Mouse (Mus musculus) limb, embryonic 14.5 days (tissue): ENCODE measurements around the gene Mak. TPM values are rescaled to one million over a fixed set of nuclear protein-coding genes. Genes with fewer than 3 reads are reported as not detected.
A peak's percentile ranks its signal among the peaks of the same experiment; 100 is the strongest.

ENCODE experiments used
- ATAC-seq: fragments of 200-750 bp; cut with Nextera tagmentation; 2 replicates; pipeline ENCODE4 v1.8.0; 2017; ENCODE audit warnings: low read depth, moderate number of reproducible peaks, moderate TSS enrichment; ENCODE audit not compliant: low FRiP score
- DNase-seq: peaks from one replicate; pipeline ENCODE4 v3.0.0-alpha.2; 2015; ENCODE audit warnings: low spot score
- H3K27ac ChIP-seq: fragments of 300-500 bp; sonication (generic); replicated peaks from 2 replicates; pipeline ENCODE4 v1.5.1; 2014; ENCODE audit warnings: low read depth, mild to moderate bottlenecking, low read length, moderate library complexity, mixed read lengths
- H3K27me3 ChIP-seq: fragments of 300-500 bp; sonication (generic); 2 replicates; pipeline ENCODE4 v1.6.1; 2014; ENCODE audit warnings: low read length, mixed read lengths; ENCODE audit not compliant: control insufficient read depth, insufficient read depth
- H3K36me3 ChIP-seq: fragments of 300-500 bp; sonication (generic); 2 replicates; pipeline ENCODE4 v1.6.1; 2014; ENCODE audit warnings: mild to moderate bottlenecking, low read length, moderate library complexity, mixed read lengths; ENCODE audit not compliant: control insufficient read depth, insufficient read depth
- H3K4me1 ChIP-seq: fragments of 300-500 bp; sonication (generic); 2 replicates; pipeline ENCODE4 v1.6.1; 2014; ENCODE audit warnings: antibody characterized with exemption, low read length, mixed read lengths; ENCODE audit not compliant: control insufficient read depth, insufficient read depth
- H3K4me2 ChIP-seq: fragments of 300-500 bp; sonication (generic); replicated peaks from 2 replicates; pipeline ENCODE4 v1.6.1; 2014; ENCODE audit warnings: low read depth, mild to moderate bottlenecking, low read length, moderate library complexity; ENCODE audit not compliant: severe bottlenecking
- H3K4me3 ChIP-seq: fragments of 300-500 bp; sonication (generic); replicated peaks from 2 replicates; pipeline ENCODE4 v1.5.1; 2014; ENCODE audit warnings: low read length
- H3K9ac ChIP-seq: fragments of 300-500 bp; sonication (generic); 2 replicates; pipeline ENCODE4 v1.6.1; 2014; ENCODE audit warnings: mild to moderate bottlenecking, low read depth, low read length, moderate library complexity; ENCODE audit not compliant: severe bottlenecking
- H3K9me3 ChIP-seq: fragments of 300-500 bp; sonication (generic); 2 replicates; pipeline ENCODE4 v1.6.1; 2016; ENCODE audit warnings: low read length; ENCODE audit not compliant: control insufficient read depth
- POLR2A ChIP-seq: fragments of 200-500 bp; IDR thresholded peaks from 2 replicates; pipeline ENCODE4 v1.8.0; 2012; ENCODE audit warnings: inconsistent platforms, mild to moderate bottlenecking, moderate library complexity, borderline replicate concordance; ENCODE audit not compliant: insufficient read depth, insufficient read length; ENCODE audit errors: extremely low read depth
- WGBS: fragments of 180-500 bp; shearing (Covaris S2); extraction: QIAGEN DNeasy Blood & Tissue Kit; methylation state at CpG from one replicate; pipeline ENCODE4 v1.1.7; 2014; 5-methylcytosine and 5-hydroxymethylcytosine counted together
- polyA plus RNA-seq, 2 experiments: library from polyadenylated mRNA; depleted of rRNA in 1 of 2; stranded (reverse) in 1 of 2; unstranded in 1 of 2; fragments of >200 nt; fragmentation: Nextera tagmentation in 1 of 2; extraction: Ambion mirVana in 1 of 2; gene quantifications; 2 replicates each; pipeline versions ENCODE4 v1.2.1 to v1.2.3; 2012 to 2014

Gene Mak
- polyA plus RNA-seq, 2 experiments, result 0.23 to 0.64 TPM

- Histone ChIP-seq H3K4me3 (no peak overlapping the region), H3K4me2 (no peak overlapping the region), H3K27me3 (no peaks in the 10 kb centered on the region), H3K27ac (no peak overlapping the region), H3K36me3 (no peaks in the 10 kb centered on the region), H3K4me1 (no peaks in the 10 kb centered on the region), H3K9me3 (no peaks in the 10 kb centered on the region), H3K9ac (no peak overlapping the region)
- no peak for ATAC-seq
- no peak for DNase-seq
- no peak for TF ChIP-seq POLR2A
- WGBS, result 76% methylated on average over 16 of the region's 16 CpGs
Measured at GRCm38 (mm10) chr13:41097324-41098058, 18.0 kb upstream of the Mak start.

GRCm38 (mm10) chr13:41094160-41094559 is 14.7 kb upstream of the Mak start:
- H3K36me3 ChIP-seq, result no peaks in the 10 kb centered on the region
- no peaks in the 10 kb centered on the region for H3K4me1 ChIP-seq
- no peak for ATAC-seq
- no peak overlapping the region for H3K4me3 ChIP-seq
- H3K4me2 ChIP-seq, result no peak overlapping the region
- no peaks in the 10 kb centered on the region for H3K9me3 ChIP-seq
- TF ChIP-seq POLR2A, result no peak
- H3K27ac ChIP-seq, result no peak overlapping the region
- WGBS, result 81% methylated on average over 10 of the region's 10 CpGs
- H3K9ac ChIP-seq, result no peak overlapping the region
- H3K27me3 ChIP-seq, result peaks cover 6% of the 10 kb centered on the region; the same call in 1 of the 2 replicates
- no peak for DNase-seq

- H3K27ac ChIP-seq, result no peak overlapping the region
- no peak for TF ChIP-seq POLR2A
- ATAC-seq (no peak), DNase-seq (no peak)
- H3K4me2 ChIP-seq, result no peak overlapping the region
- H3K4me3 ChIP-seq, result no peak overlapping the region
- H3K9me3 ChIP-seq, result no peaks in the 10 kb centered on the region
- no peaks in the 10 kb centered on the region for H3K4me1 ChIP-seq
- WGBS, result 36% methylated on average over 10 of the region's 10 CpGs
- peaks cover 6% of the 10 kb centered on the region; the same call in 1 of the 2 replicates for H3K27me3 ChIP-seq
- H3K9ac ChIP-seq, result no peak overlapping the region
- no peaks in the 10 kb centered on the region for H3K36me3 ChIP-seq
Measured at GRCm38 (mm10) chr13:41091271-41091670, 11.8 kb upstream of the Mak start.

GRCm38 (mm10) chr13:41088746-41089145 is 9.2 kb upstream of the Mak start:
- no peaks in the 10 kb centered on the region for H3K36me3 ChIP-seq
- H3K4me3 ChIP-seq, result no peak overlapping the region
- no peak overlapping the region for H3K9ac ChIP-seq
- DNase-seq (no peak), ATAC-seq (no peak)
- no peak overlapping the region for H3K27ac ChIP-seq
- no peak overlapping the region for H3K4me2 ChIP-seq
- H3K27me3 ChIP-seq, result peaks cover 6% of the 10 kb centered on the region; the same call in 1 of the 2 replicates
- no peaks in the 10 kb centered on the region for H3K4me1 ChIP-seq
- H3K9me3 ChIP-seq, result no peaks in the 10 kb centered on the region
- no peak for TF ChIP-seq POLR2A

GRCm38 (mm10) chr13:41085140-41085539 is 5.6 kb upstream of the Mak start:
- 11% methylated on average over 2 of the region's 2 CpGs for WGBS
- H3K4me2 ChIP-seq, result no peak overlapping the region
- no peaks in the 10 kb centered on the region for H3K36me3 ChIP-seq
- DNase-seq, result peak; percentile 47
- no peak overlapping the region for H3K9ac ChIP-seq
- H3K4me1 ChIP-seq, result no peaks in the 10 kb centered on the region
- H3K4me3 ChIP-seq, result no peak overlapping the region
- H3K9me3 ChIP-seq, result no peaks in the 10 kb centered on the region
- no peak overlapping the region for H3K27ac ChIP-seq
- no peaks in the 10 kb centered on the region for H3K27me3 ChIP-seq
- TF ChIP-seq POLR2A, result no peak
- ATAC-seq, result no peak

- Histone ChIP-seq H3K36me3 (no peaks in the 10 kb centered on the region), H3K27me3 (no peaks in the 10 kb centered on the region), H3K4me3 (no peak overlapping the region), H3K4me1 (no peaks in the 10 kb centered on the region), H3K4me2 (no peak overlapping the region), H3K9ac (no peak overlapping the region), H3K27ac (no peak overlapping the region), H3K9me3 (no peaks in the 10 kb centered on the region)
- 90% methylated on average over 3 of the region's 3 CpGs for WGBS
- DNase-seq, result no peak
- ATAC-seq, result no peak
- TF ChIP-seq POLR2A, result no peak
Measured at GRCm38 (mm10) chr13:41084521-41084920, 5.0 kb upstream of the Mak start.
